Mouse (Mus musculus): ENCODE measurements at regions not wholly inside any gene's neighbourhood (a gene's known extent, or its start where the extent isn't known, plus 50 kb on each side); places are given as distances from the start of the nearest gene placed in this dataset.

- H3K4me3 ChIP-seq (ENCODE audit: low read depth, low read length): no peak overlapping the region
- no peak overlapping the region for H3K9ac ChIP-seq
- no peak overlapping the region for H3K4me2 ChIP-seq (ENCODE audit: low read depth)
- no peaks in the 10 kb centered on the region for H3K27me3 ChIP-seq (ENCODE audit: insufficient read depth, low read length)
- no peaks in the 10 kb centered on the region for H3K4me1 ChIP-seq (ENCODE audit: insufficient read depth)
- DNase-seq (peak; percentile 41), ATAC-seq (no peak)
- H3K36me3 ChIP-seq (ENCODE audit: insufficient read depth): no peaks in the 10 kb centered on the region
- TF ChIP-seq CTCF (IDR thresholded peaks at IDR 0.05; ENCODE audit: low read depth): no peak
- H3K9me3 ChIP-seq (ENCODE audit: low read length): no peaks in the 10 kb centered on the region
- WGBS: 51% methylated on average over 20 of the region's 20 CpGs
- peak overlapping the region; percentile 29; the same call in 1 of the 2 replicates for H3K27ac ChIP-seq (ENCODE audit: low read depth, low read length)
Measured at GRCm38 (mm10) chr17:31746198-31747111, 68.8 kb downstream of the Cryaa start.

GRCm38 (mm10) chr17:31747563-31747962 lies 70.0 kb downstream of the Cryaa start:
- H3K4me1 ChIP-seq (ENCODE audit: insufficient read depth): no peaks in the 10 kb centered on the region
- no peaks in the 10 kb centered on the region for H3K9me3 ChIP-seq (ENCODE audit: low read length)
- H3K4me2 ChIP-seq (ENCODE audit: low read depth): no peak overlapping the region
- no peak for ATAC-seq
- H3K27me3 ChIP-seq (ENCODE audit: insufficient read depth, low read length): no peaks in the 10 kb centered on the region
- H3K27ac ChIP-seq (ENCODE audit: low read depth, low read length): no peak overlapping the region
- no peaks in the 10 kb centered on the region for H3K36me3 ChIP-seq (ENCODE audit: insufficient read depth)
- no peak overlapping the region for H3K4me3 ChIP-seq (ENCODE audit: low read depth, low read length)
- no peak overlapping the region for H3K9ac ChIP-seq
- no peak for DNase-seq
- TF ChIP-seq CTCF (IDR thresholded peaks at IDR 0.05; ENCODE audit: low read depth): no peak
- 78% methylated on average over 2 of the region's 2 CpGs for WGBS

GRCm38 (mm10) chr17:31748158-31748557 lies 70.6 kb downstream of the Cryaa start:
- no peak for ATAC-seq
- no peak for TF ChIP-seq CTCF (IDR thresholded peaks at IDR 0.05; ENCODE audit: low read depth)

GRCm38 (mm10) chr17:31748971-31749370 lies 71.4 kb downstream of the Cryaa start:
- Histone ChIP-seq H3K4me2 (ENCODE audit: low read depth) (no peak overlapping the region), H3K27me3 (ENCODE audit: insufficient read depth, low read length) (no peaks in the 10 kb centered on the region), H3K4me3 (ENCODE audit: low read depth, low read length) (no peak overlapping the region), H3K9ac (no peak overlapping the region), H3K36me3 (ENCODE audit: insufficient read depth) (no peaks in the 10 kb centered on the region), H3K4me1 (ENCODE audit: insufficient read depth) (no peaks in the 10 kb centered on the region), H3K9me3 (ENCODE audit: low read length) (no peaks in the 10 kb centered on the region), H3K27ac (ENCODE audit: low read depth, low read length) (no peak overlapping the region)
- ATAC-seq (no peak), DNase-seq (no peak)
- WGBS: 86% methylated on average over 6 of the region's 6 CpGs
- TF ChIP-seq CTCF (IDR thresholded peaks at IDR 0.05; ENCODE audit: low read depth): no peak

More at GRCm38 (mm10) chr17:31748158-31748557, 70.6 kb downstream of the Cryaa start:
- Histone ChIP-seq H3K9ac (no peak overlapping the region), H3K4me3 (ENCODE audit: low read depth, low read length) (no peak overlapping the region), H3K36me3 (ENCODE audit: insufficient read depth) (no peaks in the 10 kb centered on the region), H3K4me2 (ENCODE audit: low read depth) (no peak overlapping the region), H3K27me3 (ENCODE audit: insufficient read depth, low read length) (no peaks in the 10 kb centered on the region), H3K27ac (ENCODE audit: low read depth, low read length) (no peak overlapping the region), H3K9me3 (ENCODE audit: low read length) (no peaks in the 10 kb centered on the region), H3K4me1 (ENCODE audit: insufficient read depth) (no peaks in the 10 kb centered on the region)
- 78% methylated on average over 2 of the region's 2 CpGs for WGBS
- no peak for DNase-seq

- no peaks in the 10 kb centered on the region for H3K9me3 ChIP-seq (ENCODE audit: low read length)
- H3K27ac ChIP-seq (ENCODE audit: low read depth, low read length): no peak overlapping the region
- no peak overlapping the region for H3K9ac ChIP-seq
- TF ChIP-seq CTCF (IDR thresholded peaks at IDR 0.05; ENCODE audit: low read depth): peak; percentile 26; the same call in 1 of the 2 replicates
- no peak overlapping the region for H3K4me3 ChIP-seq (ENCODE audit: low read depth, low read length)
- no peak overlapping the region for H3K4me2 ChIP-seq (ENCODE audit: low read depth)
- no peak for DNase-seq
- ATAC-seq: no peak
- WGBS: 87% methylated on average over 2 of the region's 2 CpGs
- H3K27me3 ChIP-seq (ENCODE audit: insufficient read depth, low read length): no peaks in the 10 kb centered on the region
- no peaks in the 10 kb centered on the region for H3K36me3 ChIP-seq (ENCODE audit: insufficient read depth)
- H3K4me1 ChIP-seq (ENCODE audit: insufficient read depth): no peaks in the 10 kb centered on the region
Measured at GRCm38 (mm10) chr17:31751262-31751661, 73.7 kb downstream of the Cryaa start.

- ATAC-seq (no peak), DNase-seq (no peak)
- Histone ChIP-seq H3K9me3 (ENCODE audit: low read length) (no peaks in the 10 kb centered on the region), H3K9ac (no peak overlapping the region), H3K36me3 (ENCODE audit: insufficient read depth) (no peaks in the 10 kb centered on the region), H3K27me3 (ENCODE audit: insufficient read depth, low read length) (no peaks in the 10 kb centered on the region), H3K4me2 (ENCODE audit: low read depth) (no peak overlapping the region), H3K4me1 (ENCODE audit: insufficient read depth) (no peaks in the 10 kb centered on the region), H3K27ac (ENCODE audit: low read depth, low read length) (no peak overlapping the region), H3K4me3 (ENCODE audit: low read depth, low read length) (no peak overlapping the region)
- WGBS: 62% methylated on average over 9 of the region's 9 CpGs
- TF ChIP-seq CTCF (IDR thresholded peaks at IDR 0.05; ENCODE audit: low read depth): no peak
Measured at GRCm38 (mm10) chr17:31753113-31753858, 75.7 kb downstream of the Cryaa start.

- no peaks in the 10 kb centered on the region for H3K27me3 ChIP-seq (ENCODE audit: insufficient read depth, low read length)
- ATAC-seq (no peak), DNase-seq (no peak)
- H3K9ac ChIP-seq: no peak overlapping the region
- H3K9me3 ChIP-seq (ENCODE audit: low read length): no peaks in the 10 kb centered on the region
- no peak overlapping the region for H3K4me3 ChIP-seq (ENCODE audit: low read depth, low read length)
- no peak overlapping the region for H3K27ac ChIP-seq (ENCODE audit: low read depth, low read length)
- H3K4me2 ChIP-seq (ENCODE audit: low read depth): no peak overlapping the region
- WGBS: 71% methylated on average over 4 of the region's 4 CpGs
- H3K4me1 ChIP-seq (ENCODE audit: insufficient read depth): no peaks in the 10 kb centered on the region
- H3K36me3 ChIP-seq (ENCODE audit: insufficient read depth): no peaks in the 10 kb centered on the region
- TF ChIP-seq CTCF (IDR thresholded peaks at IDR 0.05; ENCODE audit: low read depth): no peak
Measured at GRCm38 (mm10) chr17:31753859-31754229, 76.2 kb downstream of the Cryaa start.

All from forebrain, postnatal 0 days (tissue).